Mouse (Mus musculus) liver, postnatal 0 days (tissue): Measurements from ENCODE around the gene Mest. TPM values are rescaled to one million over a fixed set of nuclear protein-coding genes. Genes with fewer than 3 reads are reported as not detected.

Experiments
- ATAC-seq: fragments of 200-750 bp; cut with Nextera tagmentation; 2 replicates; pipeline ENCODE4 v1.8.0; 2017; ENCODE audit warnings: mild to moderate bottlenecking, moderate library complexity
- DNase-seq: peaks from one replicate; pipeline ENCODE4 v3.0.0-alpha.2; 2016
- H3K27ac ChIP-seq: fragments of 300-500 bp; sonication (generic); 2 replicates; pipeline ENCODE4 v1.5.1; 2014; ENCODE audit warnings: antibody characterized with exemption, moderate library complexity, mild to moderate bottlenecking, low read depth
- H3K27me3 ChIP-seq: fragments of 300-500 bp; sonication (generic); 2 replicates; pipeline ENCODE4 v1.6.1; 2014; ENCODE audit warnings: low read length, control low read depth, mixed read lengths; ENCODE audit not compliant: insufficient read depth
- H3K36me3 ChIP-seq: fragments of 300-500 bp; sonication (generic); replicated peaks from 2 replicates; pipeline ENCODE4 v1.6.1; 2014; ENCODE audit warnings: mild to moderate bottlenecking, control low read depth, low read length, moderate library complexity, mixed read lengths; ENCODE audit not compliant: insufficient read depth
- H3K4me1 ChIP-seq: fragments of 300-500 bp; sonication (generic); 2 replicates; pipeline ENCODE4 v1.6.1; 2014; ENCODE audit warnings: antibody characterized with exemption, mild to moderate bottlenecking, control low read depth; ENCODE audit not compliant: insufficient read depth
- H3K4me2 ChIP-seq: fragments of 300-500 bp; sonication (generic); 2 replicates; pipeline ENCODE4 v1.6.1; 2014; ENCODE audit warnings: low read depth, mild to moderate bottlenecking, low read length, moderate library complexity, mixed read lengths
- H3K4me3 ChIP-seq: fragments of 300-500 bp; sonication (generic); 2 replicates; pipeline ENCODE4 v1.5.1; 2014; ENCODE audit warnings: low read depth, low read length
- H3K9ac ChIP-seq: fragments of 300-500 bp; sonication (generic); replicated peaks from 2 replicates; pipeline ENCODE4 v1.6.1; 2014; ENCODE audit warnings: mild to moderate bottlenecking, moderate library complexity
- H3K9me3 ChIP-seq: fragments of 300-500 bp; sonication (generic); 2 replicates; pipeline ENCODE4 v1.6.1; 2016; ENCODE audit warnings: mild to moderate bottlenecking, control low read depth, low read length, mixed read lengths
- CTCF ChIP-seq: sonication (generic); IDR thresholded peaks from 2 replicates; pipeline ENCODE4 v1.5.1; 2016; ENCODE audit warnings: antibody characterized with exemption, low read depth
- EP300 ChIP-seq: IDR thresholded peaks from 2 replicates; pipeline ENCODE4 v1.6.1; 2016; ENCODE audit warnings: antibody characterized with exemption, low read depth, mild to moderate bottlenecking
- WGBS: fragments of 180-500 bp; shearing (Covaris S2); extraction: QIAGEN DNeasy Blood & Tissue Kit; methylation state at CpG from one replicate; pipeline ENCODE4 v1.1.7; 2014; ENCODE audit not compliant: insufficient replicate concordance; 5-methylcytosine and 5-hydroxymethylcytosine counted together
- polyA plus RNA-seq: library from polyadenylated mRNA; unstranded; fragments of >200 nt; fragmentation: Nextera tagmentation; extraction: Ambion mirVana; gene quantifications from 2 replicates; pipeline ENCODE4 v1.2.1, GENCODE M21; 2015

Gene Mest
- polyA plus RNA-seq, 1 experiment from 2014 or later = 117 TPM

- Histone ChIP-seq H3K4me3 (no peak overlapping the region), H3K4me1 (peaks cover 8% of the 10 kb centered on the region), H3K27ac (no peak overlapping the region), H3K27me3 (no peaks in the 10 kb centered on the region), H3K4me2 (no peak overlapping the region), H3K9me3 (no peaks in the 10 kb centered on the region), H3K36me3 (no peaks in the 10 kb centered on the region), H3K9ac (no peak overlapping the region)
- TF ChIP-seq EP300 = no peak
- no peak for TF ChIP-seq CTCF
- ATAC-seq (no peak), DNase-seq (no peak)
- WGBS = 80% methylated on average over 6 of the region's 6 CpGs
Measured at GRCm38 (mm10) chr6:30678482-30678881, 44.9 kb upstream of the Mest start.

- Histone ChIP-seq H3K4me3 (no peak overlapping the region), H3K4me2 (no peak overlapping the region), H3K27ac (no peak overlapping the region), H3K9me3 (no peaks in the 10 kb centered on the region), H3K9ac (no peak overlapping the region), H3K4me1 (peaks cover 8% of the 10 kb centered on the region), H3K27me3 (no peaks in the 10 kb centered on the region), H3K36me3 (no peaks in the 10 kb centered on the region)
- no peak for DNase-seq
- 51% methylated on average over 5 of the region's 5 CpGs for WGBS
- ATAC-seq = no peak
- TF ChIP-seq CTCF (no peak), EP300 (no peak)
Measured at GRCm38 (mm10) chr6:30679567-30679966, 43.8 kb upstream of the Mest start.

DNA sequence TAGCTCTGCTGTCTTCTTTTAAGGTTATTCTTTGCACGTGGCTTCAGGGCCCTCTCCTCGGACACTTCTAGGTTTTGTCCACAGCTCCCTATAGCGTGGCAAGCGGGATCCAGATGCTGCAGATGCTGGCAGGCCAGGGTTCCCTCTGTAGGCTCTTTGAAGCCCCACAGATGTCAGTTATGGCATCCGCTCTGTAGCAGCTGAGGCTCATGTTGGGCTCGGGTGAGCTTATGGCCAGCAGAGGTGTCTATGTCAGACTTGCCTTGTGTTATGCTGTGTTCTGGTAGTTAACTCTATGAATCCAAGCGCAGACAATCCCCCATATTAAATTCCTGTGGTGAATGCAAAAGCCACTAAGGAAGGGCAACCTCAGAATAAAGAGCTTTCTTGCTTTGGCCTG, 42.9 kb upstream of the Mest start:
- Histone ChIP-seq H3K9ac (no peak overlapping the region), H3K4me2 (no peak overlapping the region), H3K27me3 (no peaks in the 10 kb centered on the region), H3K36me3 (no peaks in the 10 kb centered on the region), H3K4me3 (no peak overlapping the region), H3K27ac (no peak overlapping the region), H3K4me1 (peaks cover 1% of the 10 kb centered on the region), H3K9me3 (no peaks in the 10 kb centered on the region)
- no peak for ATAC-seq
- TF ChIP-seq EP300 (no peak), CTCF (no peak)
- 81% methylated on average over 7 of the region's 7 CpGs for WGBS
- no peak for DNase-seq

DNA sequence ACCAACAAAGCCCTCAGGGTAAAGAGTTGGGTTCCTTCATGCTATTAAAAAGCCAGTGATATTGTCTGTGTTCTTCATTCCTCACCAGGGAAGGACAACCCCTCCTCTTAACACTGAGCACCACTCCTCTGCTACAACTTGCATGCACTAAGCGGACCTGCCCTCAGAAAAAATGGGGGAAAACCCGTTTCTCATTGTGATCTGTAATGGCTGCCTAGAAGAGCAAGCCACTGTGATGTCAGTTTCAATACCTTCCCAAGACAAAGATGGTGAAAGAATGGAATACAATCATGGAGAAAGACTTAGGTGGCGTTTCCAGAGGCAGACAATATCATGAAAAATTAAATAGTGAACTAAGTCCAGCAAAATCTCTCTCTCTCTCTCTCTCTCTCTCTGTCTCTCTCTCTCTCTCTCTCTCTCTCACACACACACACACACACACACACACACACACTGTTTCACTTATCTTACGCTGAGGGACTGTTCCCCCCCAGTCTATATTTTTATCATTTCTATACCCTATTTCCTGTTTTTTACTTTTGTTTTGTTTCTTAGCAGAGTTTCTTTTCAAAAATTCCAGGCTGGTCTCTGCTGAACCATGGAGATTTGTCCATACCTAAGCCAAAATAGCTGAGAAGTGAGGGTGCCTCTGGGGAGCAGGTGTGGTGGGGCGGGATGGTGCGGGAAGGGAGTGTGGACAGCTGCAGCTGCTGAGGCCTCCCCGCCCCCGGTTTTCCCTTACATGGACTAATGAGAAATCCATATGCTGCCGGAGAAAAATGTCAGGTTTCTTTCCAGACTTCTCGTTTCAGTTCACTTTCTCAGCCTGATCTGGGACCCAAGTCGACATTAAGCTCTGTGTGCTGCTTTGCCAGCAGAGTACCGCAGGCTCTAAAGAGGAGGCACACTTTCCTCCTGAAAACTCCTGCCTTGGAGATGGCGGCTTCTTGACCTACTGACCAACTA, 41.1 kb upstream of the Mest start:
- WGBS = 62% methylated on average over 13 of the region's 13 CpGs
- Histone ChIP-seq H3K9me3 (no peaks in the 10 kb centered on the region), H3K4me1 (no peaks in the 10 kb centered on the region; the same call in 1 of the 2 replicates), H3K4me2 (peak overlapping the region; percentile 39; the same call in 1 of the 2 replicates), H3K4me3 (no peak overlapping the region), H3K27me3 (no peaks in the 10 kb centered on the region), H3K27ac (peak overlapping the region; percentile 51), H3K36me3 (no peaks in the 10 kb centered on the region), H3K9ac (no peak overlapping the region)
- DNase-seq (no peak), ATAC-seq (no peak)
- TF ChIP-seq CTCF (no peak), EP300 (no peak)

DNA sequence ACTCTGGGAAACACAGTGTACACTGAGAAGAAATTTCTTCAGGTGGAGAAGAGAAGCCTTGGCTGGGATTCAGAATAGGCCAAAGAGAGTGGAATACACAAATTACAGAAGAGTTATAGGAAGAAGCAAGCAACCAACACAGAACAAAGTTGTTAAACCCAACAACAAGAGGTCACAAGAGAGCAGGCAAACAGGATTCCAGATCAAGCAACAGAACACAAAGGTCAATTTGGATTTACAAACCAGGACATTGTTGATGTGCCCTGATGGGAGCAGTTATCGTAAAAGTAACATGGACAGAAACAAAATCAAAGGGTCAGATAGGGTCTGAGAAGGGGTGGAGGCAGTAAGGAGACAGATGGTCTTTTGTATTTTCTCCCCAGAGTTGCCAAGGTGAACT, 38.8 kb upstream of the Mest start:
- Histone ChIP-seq H3K9ac (no peak overlapping the region), H3K4me3 (no peak overlapping the region), H3K27ac (0 out of 2 replicates have a peak overlapping the region, but pooled peaks have one; percentile 23), H3K36me3 (no peaks in the 10 kb centered on the region), H3K9me3 (no peaks in the 10 kb centered on the region), H3K4me1 (no peaks in the 10 kb centered on the region; the same call in 1 of the 2 replicates), H3K4me2 (no peak overlapping the region), H3K27me3 (no peaks in the 10 kb centered on the region)
- no peak for DNase-seq
- peak; percentile 56 for ATAC-seq
- no peak for TF ChIP-seq CTCF
- no peak for TF ChIP-seq EP300
- WGBS = 74% methylated on average over 1 of the region's 1 CpGs

- Histone ChIP-seq H3K4me1 (no peaks in the 10 kb centered on the region; the same call in 1 of the 2 replicates), H3K36me3 (no peaks in the 10 kb centered on the region), H3K4me2 (no peak overlapping the region), H3K4me3 (no peak overlapping the region), H3K9ac (no peak overlapping the region), H3K27me3 (no peaks in the 10 kb centered on the region), H3K27ac (no peak overlapping the region), H3K9me3 (no peaks in the 10 kb centered on the region)
- DNase-seq = no peak
- ATAC-seq = no peak
- 85% methylated on average over 7 of the region's 7 CpGs for WGBS
- TF ChIP-seq CTCF (no peak), EP300 (no peak)
Measured at GRCm38 (mm10) chr6:30687198-30687597, 36.1 kb upstream of the Mest start.
